Mouse (Mus musculus): ENCODE measurements around the gene Wdr24. TPM values are rescaled to one million over a fixed set of nuclear protein-coding genes. Genes with fewer than 3 reads are reported as not detected.
"Not testable (repeated sequence)": the region's sequence is repeated elsewhere in the genome, so short reads cannot be mapped to it uniquely, and the experiment has no call there.

Wdr24 gene
- total and polyA plus RNA-seq, 2 experiments from 2014 or later: 22.6 to 39.7 TPM

- ATAC-seq (peak; percentile 59), DNase-seq (ENCODE audit: low spot score) (no peak)
- peaks cover 4% of the 10 kb centered on the region for H3K4me1 ChIP-seq (ENCODE audit: insufficient read depth, low read length)
- no peaks in the 10 kb centered on the region for H3K9me3 ChIP-seq (ENCODE audit: low read length)
- 2% methylated on average over 40 of the region's 42 CpGs for WGBS
- TF ChIP-seq CTCF (IDR thresholded peaks at IDR 0.05; ENCODE audit: low read depth): no peak
- H3K9ac ChIP-seq (replicated peaks; ENCODE audit: low read length): peak overlapping the region; percentile 77
- no peaks in the 10 kb centered on the region for H3K27me3 ChIP-seq (ENCODE audit: insufficient read depth, low read length)
- peak overlapping the region; percentile 84 for H3K4me3 ChIP-seq (ENCODE audit: low read length)
- peak overlapping the region; percentile 83 for H3K27ac ChIP-seq
- H3K36me3 ChIP-seq (ENCODE audit: insufficient read depth, low read length): peaks cover 5% of the 10 kb centered on the region; the same call in 1 of the 2 replicates
- H3K4me2 ChIP-seq (ENCODE audit: low read depth, low read length): peak overlapping the region; percentile 89
Measured at GRCm38 (mm10) chr17:25867836-25868600, 44.6 kb downstream of the Wdr24 start.

GRCm38 (mm10) chr17:25868601-25869191, 45.3 kb downstream of the Wdr24 start, which contains the start of gene Mcrip2:
Gene Mcrip2, minus strand, starts transcription at chr17:25868764.
- WGBS: under 1% methylated on average over 21 of the region's 24 CpGs

GRCm38 (mm10) chr17:25869498-25869897, 46.1 kb downstream of the Wdr24 start:
- Histone ChIP-seq H3K27ac (no peak overlapping the region), H3K4me1 (ENCODE audit: insufficient read depth, low read length) (peaks cover 8% of the 10 kb centered on the region), H3K4me2 (ENCODE audit: low read depth, low read length) (no peak overlapping the region), H3K27me3 (ENCODE audit: insufficient read depth, low read length) (no peaks in the 10 kb centered on the region), H3K9me3 (ENCODE audit: low read length) (no peaks in the 10 kb centered on the region), H3K4me3 (ENCODE audit: low read length) (no peak overlapping the region), H3K9ac (replicated peaks; ENCODE audit: low read length) (no peak overlapping the region), H3K36me3 (ENCODE audit: insufficient read depth, low read length) (no peaks in the 10 kb centered on the region)
- no peak for DNase-seq (ENCODE audit: low spot score)
- 86% methylated on average over 8 of the region's 8 CpGs for WGBS
- TF ChIP-seq CTCF (IDR thresholded peaks at IDR 0.05; ENCODE audit: low read depth): no peak
- no peak for ATAC-seq

More at GRCm38 (mm10) chr17:25868601-25869191, 45.3 kb downstream of the Wdr24 start, which contains the start of gene Mcrip2:
- no peaks in the 10 kb centered on the region for H3K27me3 ChIP-seq (ENCODE audit: insufficient read depth, low read length)
- peak within 1 kb of the TSS; percentile 84 for H3K4me3 ChIP-seq (ENCODE audit: low read length)
- H3K4me2 ChIP-seq (ENCODE audit: low read depth, low read length): peak within 1 kb of the TSS; percentile 89
- peaks cover 4% of the 10 kb centered on the region for H3K4me1 ChIP-seq (ENCODE audit: insufficient read depth, low read length)
- TF ChIP-seq CTCF (IDR thresholded peaks at IDR 0.05; ENCODE audit: low read depth): peak; percentile 42
- H3K27ac ChIP-seq: peak within 1 kb of the TSS; percentile 83
- DNase-seq (ENCODE audit: low spot score) (peak; percentile 90), ATAC-seq (peak; percentile 90)
- H3K9me3 ChIP-seq (ENCODE audit: low read length): no peaks in the 10 kb centered on the region
- peak within 1 kb of the TSS; percentile 77 for H3K9ac ChIP-seq (replicated peaks; ENCODE audit: low read length)
- H3K36me3 ChIP-seq (ENCODE audit: insufficient read depth, low read length): peaks cover 5% of the 10 kb centered on the region; the same call in 1 of the 2 replicates

- Histone ChIP-seq H3K4me1 (ENCODE audit: insufficient read depth, low read length) (peaks cover 8% of the 10 kb centered on the region), H3K27me3 (ENCODE audit: insufficient read depth, low read length) (no peaks in the 10 kb centered on the region), H3K36me3 (ENCODE audit: insufficient read depth, low read length) (no peaks in the 10 kb centered on the region), H3K4me3 (ENCODE audit: low read length) (no peak overlapping the region), H3K27ac (no peak overlapping the region), H3K4me2 (ENCODE audit: low read depth, low read length) (no peak overlapping the region), H3K9ac (replicated peaks; ENCODE audit: low read length) (no peak overlapping the region), H3K9me3 (ENCODE audit: low read length) (no peaks in the 10 kb centered on the region)
- WGBS: 84% methylated on average over 2 of the region's 2 CpGs
- DNase-seq (ENCODE audit: low spot score) (no peak), ATAC-seq (no peak)
- no peak for TF ChIP-seq CTCF (IDR thresholded peaks at IDR 0.05; ENCODE audit: low read depth)
Measured at GRCm38 (mm10) chr17:25869954-25870353, 46.5 kb downstream of the Wdr24 start.

GRCm38 (mm10) chr17:25871566-25871965, 48.1 kb downstream of the Wdr24 start:
- peaks cover 16% of the 10 kb centered on the region for H3K4me1 ChIP-seq (ENCODE audit: insufficient read depth, low read length)
- ATAC-seq; H3K27me3 ChIP-seq (ENCODE audit: insufficient read depth, low read length); H3K9ac ChIP-seq (replicated peaks; ENCODE audit: low read length); DNase-seq (ENCODE audit: low spot score); H3K4me3 ChIP-seq (ENCODE audit: low read length); H3K9me3 ChIP-seq (ENCODE audit: low read length); H3K36me3 ChIP-seq (ENCODE audit: insufficient read depth, low read length); H3K27ac ChIP-seq; H3K4me2 ChIP-seq (ENCODE audit: low read depth, low read length): not testable (repeated sequence)

- WGBS: 84% methylated on average over 3 of the region's 3 CpGs
- H3K9ac ChIP-seq (replicated peaks; ENCODE audit: low read length): no peak overlapping the region
- peaks cover 16% of the 10 kb centered on the region for H3K4me1 ChIP-seq (ENCODE audit: insufficient read depth, low read length)
- ATAC-seq (no peak), DNase-seq (ENCODE audit: low spot score) (no peak)
- H3K27me3 ChIP-seq (ENCODE audit: insufficient read depth, low read length): no peaks in the 10 kb centered on the region
- TF ChIP-seq CTCF (IDR thresholded peaks at IDR 0.05; ENCODE audit: low read depth): no peak
- no peaks in the 10 kb centered on the region for H3K9me3 ChIP-seq (ENCODE audit: low read length)
- H3K36me3 ChIP-seq (ENCODE audit: insufficient read depth, low read length): 0 out of 2 replicates have a peak, but pooled peaks cover under 1% of the 10 kb centered on the region
- H3K4me2 ChIP-seq (ENCODE audit: low read depth, low read length): no peak overlapping the region
- H3K27ac ChIP-seq: no peak overlapping the region
- H3K4me3 ChIP-seq (ENCODE audit: low read length): no peak overlapping the region
Measured at GRCm38 (mm10) chr17:25872676-25873075, 49.2 kb downstream of the Wdr24 start.
